Mouse (Mus musculus): Measurements from ENCODE around the gene Sept6. TPM values are rescaled to one million over a fixed set of nuclear protein-coding genes. Genes with fewer than 3 reads are reported as not detected.

Gene Sept6
- total RNA-seq, 2 experiments from 2014 or later, result 30.8 to 35.1 TPM

GRCm38 (mm10) chrX:36873765-36874164, 117.8 kb downstream of the Sept6 start, which contains the start of the genes Ube2a and C330007P06Rik:
Gene Ube2a, plus strand, starts transcription at chrX:36873900.
Gene C330007P06Rik, minus strand, starts transcription at chrX:36874111.
- DNase-seq (ENCODE audit: low spot score in 2 of 2), result no peak

DNA sequence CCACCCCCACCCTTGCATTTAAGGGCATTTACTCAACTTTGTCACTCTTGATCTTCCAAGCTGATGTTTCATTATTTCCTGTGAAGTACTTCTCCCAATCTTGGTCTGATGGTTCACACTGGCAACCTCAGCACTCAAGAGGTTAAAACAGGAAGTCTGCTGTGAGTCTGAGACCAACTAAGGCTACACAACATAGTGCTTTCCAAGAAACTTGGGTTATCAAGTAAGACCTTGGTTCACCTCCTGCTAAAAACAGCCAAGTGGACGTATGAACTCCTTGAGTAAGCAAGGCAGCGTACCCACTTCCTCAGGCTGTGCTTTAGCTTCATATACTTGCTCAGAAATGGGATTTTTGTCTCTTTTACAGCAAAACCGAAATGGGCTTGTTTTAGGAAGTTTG, 121.2 kb downstream of the Sept6 start:
- DNase-seq (ENCODE audit: low spot score in 2 of 2), result no peak

DNA sequence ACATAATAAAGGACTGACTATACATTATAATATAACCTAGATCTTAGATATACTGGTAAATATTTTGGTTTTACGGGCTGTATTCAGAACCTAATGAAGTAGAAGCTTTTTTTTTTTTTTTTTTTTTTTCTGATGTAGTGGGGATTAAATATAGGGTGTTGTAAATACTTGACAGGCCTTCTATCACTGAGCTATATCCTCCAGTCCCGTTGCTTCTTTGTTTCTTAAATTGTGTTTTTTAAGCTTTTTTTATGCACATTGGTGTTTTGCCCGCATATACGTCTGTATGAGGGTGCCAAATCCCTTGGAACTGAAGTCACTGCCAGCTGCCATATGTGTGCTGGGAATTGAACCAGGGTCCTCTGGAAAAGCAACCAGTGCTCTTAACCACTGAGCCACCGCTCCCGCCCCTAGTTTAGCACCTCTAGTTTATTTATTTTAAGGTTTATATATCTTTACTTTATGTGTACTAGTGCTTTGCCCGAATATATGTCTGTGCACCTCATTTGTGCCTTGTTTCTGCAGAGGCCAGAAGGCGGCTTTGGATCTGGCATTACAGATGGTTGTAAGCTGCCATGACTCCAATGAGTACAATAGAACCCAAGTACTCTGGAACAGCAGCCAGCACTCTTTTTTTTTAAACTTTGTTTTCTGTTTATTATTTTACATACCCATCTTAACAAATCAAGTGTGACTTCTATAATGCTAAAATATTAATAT, 126.8 kb downstream of the Sept6 start:
- no peak for DNase-seq (ENCODE audit: low spot score in 2 of 2)

DNA sequence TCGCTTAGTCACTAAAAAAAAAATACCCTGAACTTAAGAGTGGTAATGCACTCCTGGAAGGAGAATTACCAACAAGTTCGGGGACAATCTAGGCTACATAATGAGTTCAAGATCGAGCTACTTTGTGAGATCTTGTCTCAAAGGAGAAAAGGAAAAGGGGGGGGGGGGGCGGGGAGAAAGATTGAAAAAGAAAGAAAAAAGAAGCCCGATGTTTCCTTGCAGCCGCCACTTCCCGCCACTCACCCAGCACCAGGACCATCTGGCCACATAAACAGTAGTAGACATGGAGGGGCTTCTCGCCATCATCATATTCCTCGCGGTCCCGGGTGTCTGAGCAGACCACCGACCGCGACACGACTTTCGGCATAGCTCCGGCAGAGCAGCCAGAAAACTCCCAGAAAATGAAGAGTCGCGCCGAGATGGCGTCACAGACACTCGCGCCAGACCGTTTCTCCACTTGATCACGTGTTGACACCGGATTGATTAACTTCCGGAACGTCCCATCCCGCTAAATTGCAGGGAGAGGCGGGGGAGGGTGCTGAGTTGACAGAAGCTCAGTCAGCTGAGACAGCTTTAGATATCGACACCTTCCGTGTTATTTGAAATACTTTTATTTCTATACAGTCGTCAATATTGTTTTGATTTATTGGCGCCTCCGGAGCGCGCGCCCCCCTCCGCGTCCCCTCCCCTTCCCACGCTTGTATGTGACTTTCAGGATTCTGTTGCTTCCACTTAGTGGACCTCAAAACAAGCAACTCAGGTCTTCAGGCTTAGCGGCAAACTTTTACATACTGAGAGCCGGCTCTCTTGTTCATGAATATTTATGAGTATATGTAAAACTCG, 127.6 kb downstream of the Sept6 start:
- peak; percentile 26 to 62 for DNase-seq (ENCODE audit: low spot score in 2 of 2)

Other genes with a start within 250 kb of the Sept6 start
- gene Slc25a43, start 248.1 kb downstream of the Sept6 start, total RNA-seq (2021), result 1 to 10 TPM; 1.6 to 2.1 TPM
- gene Slc25a5, start 196.1 kb downstream of the Sept6 start, total RNA-seq (2021), result 100 to 1,000 TPM; 427 to 429 TPM
- 10 to 100 TPM; 47.9 to 52.3 TPM for gene Ube2a, start 117.9 kb downstream of the Sept6 start, total RNA-seq (2021)
- gene C330007P06Rik, start 117.7 kb downstream of the Sept6 start, total RNA-seq (2021), result 10 to 100 TPM; 39.2 to 41.0 TPM
- 1 to 10 TPM; 7.8 to 8.4 TPM for gene Nkrf, start 88.9 kb downstream of the Sept6 start, total RNA-seq (2021)
- gene Sowahd, start 57.1 kb upstream of the Sept6 start, total RNA-seq (2021), result 1 to 10 TPM in 1 of 2 experiments, under 1 TPM in 1; 0.85 to 1.1 TPM
- gene Rpl39, start 93.6 kb upstream of the Sept6 start, total RNA-seq (2021), result 100 to 1,000 TPM; 876 to 893 TPM
- 10 to 100 TPM; 26.9 to 27.7 TPM for gene Upf3b, start 118.5 kb upstream of the Sept6 start, total RNA-seq (2021)
- gene Nkap, start 135.0 kb upstream of the Sept6 start, total RNA-seq (2021), result 10 to 100 TPM; 20.7 to 21.0 TPM
- not detected for gene Akap14, start 177.0 kb upstream of the Sept6 start, total RNA-seq (2021)
- gene Ndufa1, start 199.4 kb upstream of the Sept6 start, total RNA-seq (2021), result 100 to 1,000 TPM; 215 to 220 TPM
- gene Rnf113a1, start 199.5 kb upstream of the Sept6 start, total RNA-seq (2021), result 1 to 10 TPM; 4.9 to 5.7 TPM
- gene Gm9, start 219.2 kb upstream of the Sept6 start, total RNA-seq (2021), result not detected
- gene Rhox1, start 230.5 kb upstream of the Sept6 start, total RNA-seq (2021), result not detected